Mouse (Mus musculus) forebrain, postnatal 0 days (tissue): Measurements from ENCODE around the gene Pfkfb4. TPM values are rescaled to one million over a fixed set of nuclear protein-coding genes. Genes with fewer than 3 reads are reported as not detected.

Experiments
- ATAC-seq: fragments of 200-750 bp; cut with Nextera tagmentation; 2 replicates; pipeline ENCODE4 v1.8.0; 2017; ENCODE audit warnings: mild to moderate bottlenecking, moderate library complexity
- DNase-seq: peaks from one replicate; pipeline ENCODE4 v3.0.0-alpha.2; 2015
- H3K27ac ChIP-seq: fragments of 300-500 bp; sonication (generic); 2 replicates; pipeline ENCODE4 v1.5.1; 2014; ENCODE audit warnings: low read depth, mild to moderate bottlenecking, antibody characterized with exemption, low read length, moderate library complexity, mixed read lengths
- H3K27me3 ChIP-seq: fragments of 300-500 bp; sonication (generic); 2 replicates; pipeline ENCODE4 v1.6.1; 2014; ENCODE audit warnings: mild to moderate bottlenecking, low read length, mixed read lengths; ENCODE audit not compliant: insufficient read depth
- H3K36me3 ChIP-seq: fragments of 300-500 bp; sonication (generic); 2 replicates; pipeline ENCODE4 v1.6.1; 2014; ENCODE audit warnings: mild to moderate bottlenecking, moderate library complexity; ENCODE audit not compliant: insufficient read depth
- H3K4me1 ChIP-seq: fragments of 300-500 bp; sonication (generic); 2 replicates; pipeline ENCODE4 v1.6.1; 2014; ENCODE audit warnings: antibody characterized with exemption; ENCODE audit not compliant: insufficient read depth
- H3K4me2 ChIP-seq: fragments of 300-500 bp; sonication (generic); 2 replicates; pipeline ENCODE4 v1.6.1; 2014; ENCODE audit warnings: low read depth, mild to moderate bottlenecking, moderate library complexity
- H3K4me3 ChIP-seq: fragments of 300-500 bp; sonication (generic); 2 replicates; pipeline ENCODE4 v1.5.1; 2014; ENCODE audit warnings: low read depth, low read length, mixed read lengths
- H3K9ac ChIP-seq: fragments of 300-500 bp; sonication (generic); 2 replicates; pipeline ENCODE4 v1.6.1; 2014; ENCODE audit warnings: mild to moderate bottlenecking
- H3K9me3 ChIP-seq: fragments of 300-500 bp; sonication (generic); 2 replicates; pipeline ENCODE4 v1.6.1; 2016; ENCODE audit warnings: low read length
- CTCF ChIP-seq: sonication (generic); IDR thresholded peaks from 2 replicates; pipeline ENCODE4 v1.5.1; 2016; ENCODE audit warnings: antibody characterized with exemption, control low read depth, low read depth
- WGBS: fragments of 180-500 bp; shearing (Covaris S2); extraction: QIAGEN DNeasy Blood & Tissue Kit; methylation state at CpG from one replicate; pipeline ENCODE4 v1.1.7; 2014; 5-methylcytosine and 5-hydroxymethylcytosine counted together
- polyA plus RNA-seq: library from polyadenylated mRNA; unstranded; fragments of >200 nt; fragmentation: Nextera tagmentation; extraction: Ambion mirVana; gene quantifications from 2 replicates; pipeline ENCODE4 v1.2.1, GENCODE M21; 2015
- total RNA-seq: library from RNA; depleted of rRNA; stranded (reverse); fragments of >200 nt; gene quantifications from 2 replicates; pipeline ENCODE4 v1.2.3, GENCODE M21; 2014

The Pfkfb4 gene
- total and polyA plus RNA-seq, 2 experiments from 2014 or later: 21.7 to 46.4 TPM

DNA sequence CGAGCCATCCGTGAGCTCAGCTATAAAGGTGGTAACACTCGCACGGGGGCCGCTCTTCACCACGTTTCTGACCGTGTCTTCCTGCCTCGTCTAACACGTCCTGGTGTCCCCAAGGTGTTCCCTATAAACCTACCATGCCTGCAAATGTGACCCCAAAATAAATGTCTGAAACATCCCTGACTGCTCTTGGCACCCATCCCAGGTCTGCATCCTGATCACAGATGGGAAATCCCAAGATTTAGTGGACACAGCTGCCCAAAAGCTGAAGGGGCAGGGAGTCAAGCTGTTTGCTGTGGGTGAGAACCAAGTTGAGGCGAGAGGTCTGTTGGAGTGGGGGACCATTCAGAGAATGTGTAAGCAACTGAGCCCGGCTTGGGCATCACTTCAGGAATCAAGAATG is 36.3 kb upstream of the Pfkfb4 start:
- H3K27ac ChIP-seq: no peak overlapping the region
- no peak for TF ChIP-seq CTCF
- 86% methylated on average over 11 of the region's 11 CpGs for WGBS
- H3K9me3 ChIP-seq: no peaks in the 10 kb centered on the region
- H3K27me3 ChIP-seq: no peaks in the 10 kb centered on the region
- no peak overlapping the region for H3K9ac ChIP-seq
- peaks cover 4% of the 10 kb centered on the region for H3K36me3 ChIP-seq
- no peak overlapping the region for H3K4me3 ChIP-seq
- no peak for ATAC-seq
- DNase-seq: no peak
- H3K4me1 ChIP-seq: no peaks in the 10 kb centered on the region
- H3K4me2 ChIP-seq: no peak overlapping the region

DNA sequence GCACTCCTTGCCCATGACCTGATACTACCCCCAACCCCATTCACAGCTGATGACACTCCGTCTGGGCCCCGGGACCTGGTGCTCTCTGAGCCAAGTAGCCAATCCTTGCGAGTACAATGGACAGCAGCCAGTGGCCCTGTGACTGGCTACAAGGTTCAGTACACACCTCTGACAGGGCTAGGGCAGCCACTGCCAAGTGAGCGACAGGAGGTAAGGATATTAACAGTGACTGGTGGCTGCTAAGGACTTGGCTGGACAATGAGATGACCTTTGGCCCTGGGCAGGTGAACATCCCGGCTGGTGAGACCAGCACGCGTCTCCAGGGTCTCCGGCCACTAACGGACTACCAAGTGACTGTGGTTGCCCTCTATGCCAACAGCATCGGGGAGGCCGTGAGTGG is 35.7 kb upstream of the Pfkfb4 start:
- Histone ChIP-seq H3K4me3 (no peak overlapping the region), H3K9ac (no peak overlapping the region), H3K9me3 (no peaks in the 10 kb centered on the region), H3K27ac (no peak overlapping the region), H3K36me3 (no peaks in the 10 kb centered on the region), H3K4me2 (no peak overlapping the region), H3K4me1 (no peaks in the 10 kb centered on the region), H3K27me3 (no peaks in the 10 kb centered on the region)
- WGBS: 94% methylated on average over 11 of the region's 11 CpGs
- no peak for DNase-seq
- no peak for TF ChIP-seq CTCF
- no peak for ATAC-seq

DNA sequence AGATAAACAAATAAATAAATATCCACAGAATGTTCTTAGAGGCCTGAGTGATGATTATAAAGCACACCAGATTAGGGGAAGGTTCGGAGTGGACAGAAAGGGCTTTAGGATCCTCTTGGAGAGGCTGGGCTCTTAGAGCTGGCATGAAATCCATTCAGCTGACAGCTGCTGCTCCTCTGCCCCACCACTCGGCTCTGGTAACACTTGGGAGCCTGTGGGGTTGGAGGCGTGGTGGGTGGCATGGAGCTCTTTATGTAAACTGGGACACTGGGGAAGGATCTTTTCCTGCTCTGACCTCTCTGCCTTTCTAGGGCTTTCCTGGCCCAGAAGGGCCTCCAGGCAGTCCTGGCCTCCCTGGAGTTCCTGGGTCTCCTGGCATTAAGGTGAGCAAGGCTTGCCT is 28.0 kb upstream of the Pfkfb4 start:
- no peak overlapping the region for H3K4me3 ChIP-seq
- H3K4me1 ChIP-seq: no peaks in the 10 kb centered on the region
- WGBS: 79% methylated on average over 3 of the region's 3 CpGs
- no peaks in the 10 kb centered on the region for H3K36me3 ChIP-seq
- no peak overlapping the region for H3K4me2 ChIP-seq
- ATAC-seq: no peak
- no peak for DNase-seq
- TF ChIP-seq CTCF: no peak
- H3K9ac ChIP-seq: no peak overlapping the region
- no peaks in the 10 kb centered on the region for H3K27me3 ChIP-seq
- no peak overlapping the region for H3K27ac ChIP-seq
- H3K9me3 ChIP-seq: no peaks in the 10 kb centered on the region

DNA sequence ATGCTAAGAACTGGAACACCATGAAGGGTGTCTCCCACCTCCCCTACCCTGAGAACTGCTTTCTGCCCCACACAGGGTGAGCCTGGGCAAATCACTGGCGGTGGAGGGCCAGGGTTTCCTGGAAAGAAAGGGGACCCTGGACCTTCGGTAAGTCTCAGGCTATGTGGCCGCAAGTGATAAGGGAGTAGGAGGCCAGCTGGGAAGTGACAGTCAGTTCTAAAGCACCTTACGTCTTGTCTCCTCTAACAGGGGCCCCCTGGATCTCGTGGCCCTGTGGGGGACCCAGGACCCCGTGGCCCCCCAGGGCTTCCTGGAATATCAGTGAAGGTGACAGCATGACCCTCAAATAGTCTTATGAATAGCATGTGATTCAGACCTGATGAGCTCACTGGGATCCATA is 27.2 kb upstream of the Pfkfb4 start:
- H3K4me2 ChIP-seq: no peak overlapping the region
- no peaks in the 10 kb centered on the region for H3K27me3 ChIP-seq
- H3K36me3 ChIP-seq: no peaks in the 10 kb centered on the region
- ATAC-seq: no peak
- no peak overlapping the region for H3K4me3 ChIP-seq
- TF ChIP-seq CTCF: no peak
- no peaks in the 10 kb centered on the region for H3K4me1 ChIP-seq
- H3K9me3 ChIP-seq: no peaks in the 10 kb centered on the region
- DNase-seq: no peak
- WGBS: 85% methylated on average over 6 of the region's 6 CpGs
- no peak overlapping the region for H3K27ac ChIP-seq
- no peak overlapping the region for H3K9ac ChIP-seq

DNA sequence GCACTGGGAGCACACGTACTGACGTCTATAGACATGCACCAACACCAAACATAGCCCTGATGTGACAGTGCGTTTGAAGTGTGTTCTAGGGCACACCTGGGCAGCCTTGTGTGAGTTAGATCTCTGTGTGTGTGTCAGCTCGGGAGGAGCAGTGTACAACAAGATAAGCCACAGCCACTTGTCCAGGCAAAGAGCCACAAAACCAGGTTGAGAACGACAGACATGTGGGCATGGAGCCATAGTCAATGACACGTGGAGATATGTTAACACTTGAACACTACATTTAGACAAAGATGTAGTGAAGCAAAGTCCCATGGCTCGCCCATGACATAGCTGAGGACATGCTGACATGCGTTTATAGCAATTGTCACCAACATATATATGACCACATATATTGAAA is 21.0 kb upstream of the Pfkfb4 start:
- no peak for TF ChIP-seq CTCF
- no peak overlapping the region for H3K4me2 ChIP-seq
- no peak overlapping the region for H3K9ac ChIP-seq
- 83% methylated on average over 8 of the region's 8 CpGs for WGBS
- no peak overlapping the region for H3K4me3 ChIP-seq
- no peak overlapping the region for H3K27ac ChIP-seq
- no peaks in the 10 kb centered on the region for H3K4me1 ChIP-seq
- ATAC-seq: no peak
- no peaks in the 10 kb centered on the region for H3K27me3 ChIP-seq
- no peaks in the 10 kb centered on the region for H3K9me3 ChIP-seq
- no peaks in the 10 kb centered on the region for H3K36me3 ChIP-seq
- DNase-seq: no peak

DNA sequence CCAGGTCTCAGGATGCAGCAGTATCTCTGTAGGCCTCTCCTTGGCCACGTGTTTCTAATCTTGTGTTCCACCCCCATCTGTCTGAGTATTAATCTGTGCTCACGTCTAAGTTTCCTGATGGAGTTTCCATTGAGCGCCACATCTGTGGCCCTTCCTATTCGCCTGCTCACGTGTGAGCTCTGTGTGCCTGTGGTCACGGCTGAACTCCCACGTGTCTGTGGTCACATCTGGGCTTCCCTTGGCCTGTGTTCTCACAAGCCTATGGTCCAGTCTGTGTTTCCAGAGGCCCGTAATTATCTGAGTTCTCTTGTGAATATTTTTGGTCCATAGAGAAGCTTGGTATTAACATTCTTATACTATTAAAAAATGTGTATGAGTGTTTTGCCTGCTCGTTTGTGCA is 15.1 kb upstream of the Pfkfb4 start:
- DNase-seq (no peak), ATAC-seq (no peak)
- H3K27me3 ChIP-seq: no peaks in the 10 kb centered on the region
- no peak overlapping the region for H3K27ac ChIP-seq
- H3K9me3 ChIP-seq: no peaks in the 10 kb centered on the region
- TF ChIP-seq CTCF: no peak
- H3K9ac ChIP-seq: no peak overlapping the region
- H3K4me2 ChIP-seq: no peak overlapping the region
- no peaks in the 10 kb centered on the region for H3K4me1 ChIP-seq
- no peaks in the 10 kb centered on the region for H3K36me3 ChIP-seq
- 86% methylated on average over 9 of the region's 9 CpGs for WGBS
- H3K4me3 ChIP-seq: no peak overlapping the region

DNA sequence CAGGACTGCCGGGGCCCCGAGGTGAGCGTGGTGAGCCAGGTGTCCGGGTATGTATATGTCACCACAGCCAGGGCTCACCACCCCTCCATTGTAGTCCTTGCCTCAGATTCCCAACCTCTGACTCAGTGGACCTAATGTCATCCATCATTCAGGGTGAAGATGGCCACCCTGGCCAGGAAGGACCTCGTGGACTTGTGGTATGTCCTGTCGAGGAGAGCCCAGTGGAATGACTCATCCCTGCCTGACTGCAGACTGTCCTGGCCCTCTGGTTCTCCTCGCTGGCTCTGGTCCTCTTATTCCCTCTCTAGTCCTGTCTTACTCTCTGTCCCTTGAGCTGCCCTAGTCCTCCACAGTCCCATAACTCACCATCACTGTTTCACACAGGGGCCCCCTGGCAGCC is 13.6 kb upstream of the Pfkfb4 start:
- H3K27me3 ChIP-seq: no peaks in the 10 kb centered on the region
- DNase-seq (no peak), ATAC-seq (no peak)
- no peak overlapping the region for H3K27ac ChIP-seq
- H3K9me3 ChIP-seq: no peaks in the 10 kb centered on the region
- TF ChIP-seq CTCF: no peak
- no peak overlapping the region for H3K9ac ChIP-seq
- H3K4me3 ChIP-seq: no peak overlapping the region
- H3K36me3 ChIP-seq: no peaks in the 10 kb centered on the region
- H3K4me1 ChIP-seq: no peaks in the 10 kb centered on the region
- WGBS: 91% methylated on average over 7 of the region's 7 CpGs
- no peak overlapping the region for H3K4me2 ChIP-seq

DNA sequence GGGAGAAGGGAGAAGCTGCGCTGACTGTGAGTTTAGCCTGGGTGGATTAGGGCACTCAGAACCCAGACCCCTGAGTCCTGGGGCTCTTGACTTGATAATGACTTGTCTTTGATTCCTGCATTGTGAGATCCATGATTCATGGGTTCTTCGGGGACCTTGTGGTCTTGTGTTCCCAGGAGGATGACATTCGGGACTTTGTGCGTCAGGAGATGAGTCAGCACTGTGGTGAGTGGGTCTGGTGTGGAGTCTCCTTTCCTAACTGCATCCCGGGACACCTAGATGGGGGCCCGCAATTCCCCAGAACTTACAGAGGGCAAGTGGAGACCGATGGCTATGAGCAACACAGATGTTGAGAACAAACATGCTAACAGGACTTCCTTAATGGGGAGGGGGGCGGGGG is 9.1 kb upstream of the Pfkfb4 start:
- ATAC-seq (no peak), DNase-seq (no peak)
- WGBS: 87% methylated on average over 8 of the region's 8 CpGs
- no peak overlapping the region for H3K4me3 ChIP-seq
- H3K9ac ChIP-seq: no peak overlapping the region
- H3K9me3 ChIP-seq: no peaks in the 10 kb centered on the region
- no peak for TF ChIP-seq CTCF
- no peaks in the 10 kb centered on the region for H3K27me3 ChIP-seq
- no peak overlapping the region for H3K27ac ChIP-seq
- no peaks in the 10 kb centered on the region for H3K36me3 ChIP-seq
- H3K4me1 ChIP-seq: no peaks in the 10 kb centered on the region
- H3K4me2 ChIP-seq: no peak overlapping the region
